Mouse (Mus musculus): ENCODE data around the gene Nom1. TPM values are rescaled to one million over a fixed set of nuclear protein-coding genes. Genes with fewer than 3 reads are reported as not detected.
A peak's percentile ranks its signal among the peaks of the same experiment; 100 is the strongest.
"Not testable (repeated sequence)": the region's sequence is repeated elsewhere in the genome, so short reads cannot be mapped to it uniquely, and the experiment has no call there.

Gene Nom1
- polyA plus RNA-seq (2016; fragmentation: Nextera tagmentation; extraction: Ambion mirVana) = 23.5 and 24.4 TPM in 2 replicates

GRCm38 (mm10) chr5:29434228-29434871 is at the start of gene Nom1:
Gene Nom1 (plus strand): TSS chr5:29434664.
- Histone ChIP-seq H3K27ac (peak within 1 kb of the TSS; percentile 67), H3K9me3 (replicated peaks) (no peaks in the 10 kb centered on the region), H3K9ac (peak within 1 kb of the TSS; percentile 89), H3K36me3 (peaks cover 25% of the 10 kb centered on the region), H3K4me3 (peak within 1 kb of the TSS; percentile 96), H3K4me2 (replicated peaks) (peak within 1 kb of the TSS; percentile 99), H3K4me1 (peaks cover 20% of the 10 kb centered on the region), H3K27me3 (peaks cover 11% of the 10 kb centered on the region)
- WGBS = 5% methylated on average over 29 of the region's 29 CpGs
- ATAC-seq (ENCODE audit: low FRiP score) = peak; percentile 98

DNA sequence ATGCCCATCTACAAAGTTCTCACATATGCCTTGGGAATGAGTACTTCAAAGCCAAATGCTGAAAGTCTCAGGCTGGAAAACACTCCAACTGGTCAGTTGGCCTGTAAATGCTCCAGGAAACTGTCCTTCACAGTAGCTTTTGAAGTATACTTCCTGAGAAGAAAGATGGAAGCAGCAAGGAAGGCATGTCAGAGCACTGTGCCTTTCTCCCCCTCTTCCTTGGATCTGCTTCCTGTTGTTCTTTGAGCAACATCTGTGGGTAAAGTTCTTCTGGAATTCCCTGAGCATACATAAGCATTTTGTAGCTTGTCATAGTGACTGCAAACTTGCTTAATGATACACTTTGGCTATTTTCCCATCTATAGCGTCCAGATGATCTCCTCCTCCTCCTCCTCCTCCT is 46.9 kb upstream of the Nom1 start:
- Histone ChIP-seq H3K9me3 (replicated peaks) (no peaks in the 10 kb centered on the region), H3K4me3 (no peak overlapping the region), H3K9ac (no peak overlapping the region), H3K4me1 (no peaks in the 10 kb centered on the region), H3K27ac (no peak overlapping the region), H3K36me3 (no peaks in the 10 kb centered on the region), H3K27me3 (peaks cover 12% of the 10 kb centered on the region), H3K4me2 (replicated peaks) (no peak overlapping the region)
- no peak for ATAC-seq (ENCODE audit: low FRiP score)
- 71% methylated on average over 1 of the region's 1 CpGs for WGBS

- no peak overlapping the region for H3K9ac ChIP-seq
- ATAC-seq (ENCODE audit: low FRiP score) = no peak
- peaks cover 12% of the 10 kb centered on the region for H3K27me3 ChIP-seq
- H3K4me2 ChIP-seq (replicated peaks) = no peak overlapping the region
- 53% methylated on average over 7 of the region's 7 CpGs for WGBS
- H3K4me3 ChIP-seq = no peak overlapping the region
- no peaks in the 10 kb centered on the region for H3K4me1 ChIP-seq
- no peaks in the 10 kb centered on the region for H3K36me3 ChIP-seq
- H3K9me3 ChIP-seq (replicated peaks) = no peaks in the 10 kb centered on the region
- H3K27ac ChIP-seq = no peak overlapping the region
These were observed 46.1 kb upstream of the Nom1 start for GRCm38 (mm10) chr5:29388181-29388943.

DNA sequence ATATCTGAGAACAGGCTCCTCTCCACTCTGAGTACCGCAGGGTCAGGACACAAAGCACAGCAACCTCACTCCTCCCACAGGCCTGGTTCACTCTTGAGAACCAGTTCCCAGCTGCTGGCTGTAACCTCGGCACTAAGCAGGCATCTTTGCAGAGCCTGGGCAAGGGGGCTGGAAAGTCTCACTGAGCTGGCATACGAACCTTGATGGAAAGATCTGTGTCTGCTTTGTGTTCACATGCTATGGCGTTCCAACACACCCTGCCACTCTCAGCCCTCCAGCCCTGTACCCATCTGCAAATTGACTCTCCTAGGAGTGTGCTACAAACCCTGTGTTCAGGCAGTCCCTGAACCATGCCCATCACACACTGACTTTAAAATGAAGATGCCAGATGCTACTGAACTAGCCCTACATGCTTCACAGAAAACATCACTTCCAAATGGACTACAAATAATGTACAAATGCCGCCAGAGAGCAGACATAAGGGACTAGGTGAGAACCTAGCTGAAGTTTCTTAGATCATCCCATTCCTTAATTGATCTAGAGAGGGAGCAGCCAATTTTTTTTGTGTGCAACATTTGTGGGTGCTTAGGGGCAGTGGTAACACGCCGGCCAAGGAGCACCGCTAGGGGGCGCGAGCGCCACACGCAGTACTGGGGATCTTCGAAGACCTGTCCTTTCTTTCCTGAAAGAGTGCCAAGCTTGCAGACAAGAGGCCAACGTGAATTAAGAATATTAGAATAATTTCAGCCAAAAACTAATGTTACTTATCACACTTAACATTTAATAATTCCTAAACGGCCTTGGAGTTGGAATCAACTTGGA is 45.3 kb upstream of the Nom1 start:
- H3K36me3 ChIP-seq = no peaks in the 10 kb centered on the region
- no peak overlapping the region for H3K4me3 ChIP-seq
- peaks cover 12% of the 10 kb centered on the region for H3K27me3 ChIP-seq
- H3K9me3 ChIP-seq (replicated peaks) = no peaks in the 10 kb centered on the region
- WGBS = 22% methylated on average over 15 of the region's 15 CpGs
- no peak overlapping the region for H3K9ac ChIP-seq
- no peak for ATAC-seq (ENCODE audit: low FRiP score)
- H3K4me1 ChIP-seq = no peaks in the 10 kb centered on the region
- H3K27ac ChIP-seq = no peak overlapping the region
- no peak overlapping the region for H3K4me2 ChIP-seq (replicated peaks)

DNA sequence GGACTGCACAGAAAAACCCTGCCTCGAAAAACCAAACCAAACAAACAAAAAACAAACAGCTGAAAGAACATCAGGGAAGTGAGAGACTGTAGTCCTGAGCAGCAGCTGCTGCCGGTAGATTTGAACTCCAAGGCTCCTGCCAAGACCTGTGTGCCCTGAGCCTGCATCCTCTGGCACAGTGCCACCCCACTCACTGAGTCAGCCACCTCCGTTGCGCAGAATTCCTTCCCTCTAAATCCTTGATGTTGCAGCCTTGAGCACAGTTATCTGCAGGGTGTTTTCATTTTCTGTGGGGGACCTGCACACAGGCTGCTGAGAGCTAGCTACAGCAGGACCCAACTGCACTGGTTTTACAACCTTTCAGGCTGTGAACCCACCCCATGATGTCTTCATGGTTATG is 36.0 kb upstream of the Nom1 start:
- no peak overlapping the region for H3K4me3 ChIP-seq
- H3K27ac ChIP-seq = no peak overlapping the region
- 70% methylated on average over 4 of the region's 4 CpGs for WGBS
- H3K27me3 ChIP-seq = no peaks in the 10 kb centered on the region
- H3K4me1 ChIP-seq = no peaks in the 10 kb centered on the region
- H3K36me3 ChIP-seq = no peaks in the 10 kb centered on the region
- no peak overlapping the region for H3K4me2 ChIP-seq (replicated peaks)
- H3K9me3 ChIP-seq (replicated peaks) = 0 out of 2 replicates have a peak, but pooled peaks cover 4% of the 10 kb centered on the region
- H3K9ac ChIP-seq = no peak overlapping the region
- no peak for ATAC-seq (ENCODE audit: low FRiP score)

- Histone ChIP-seq H3K4me1 (no peaks in the 10 kb centered on the region), H3K9me3 (replicated peaks) (no peaks in the 10 kb centered on the region), H3K27me3 (no peaks in the 10 kb centered on the region), H3K4me3 (no peak overlapping the region), H3K27ac (no peak overlapping the region), H3K9ac (no peak overlapping the region), H3K4me2 (replicated peaks) (no peak overlapping the region), H3K36me3 (no peaks in the 10 kb centered on the region)
- ATAC-seq (ENCODE audit: low FRiP score) = no peak
These were observed 23.6 kb upstream of the Nom1 start for GRCm38 (mm10) chr5:29410854-29411253.

DNA sequence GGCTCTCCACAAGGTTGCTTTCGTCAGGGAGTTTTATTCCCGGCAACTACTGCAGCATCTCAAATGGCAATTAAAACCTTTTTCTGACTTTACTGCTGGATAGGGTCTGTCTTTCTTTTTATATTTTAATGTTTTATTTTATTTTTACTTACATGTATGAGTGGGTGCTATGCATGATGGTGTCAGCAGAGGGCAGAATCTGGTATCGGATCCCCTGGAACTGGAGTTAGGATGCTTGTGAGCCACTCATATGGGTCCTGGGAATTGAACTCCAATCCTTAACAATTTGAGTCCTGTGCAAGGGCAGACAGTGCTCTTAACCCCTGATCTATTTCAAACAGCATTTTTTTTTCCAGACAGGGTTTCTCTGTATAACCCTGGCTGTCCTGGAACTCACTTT is 21.4 kb upstream of the Nom1 start:
- Histone ChIP-seq H3K36me3 (no peaks in the 10 kb centered on the region), H3K27ac (no peak overlapping the region), H3K9me3 (replicated peaks) (no peaks in the 10 kb centered on the region), H3K4me2 (replicated peaks) (no peak overlapping the region), H3K4me3 (no peak overlapping the region), H3K9ac (no peak overlapping the region), H3K4me1 (no peaks in the 10 kb centered on the region), H3K27me3 (no peaks in the 10 kb centered on the region)
- no peak for ATAC-seq (ENCODE audit: low FRiP score)
- 84% methylated on average over 3 of the region's 3 CpGs for WGBS

DNA sequence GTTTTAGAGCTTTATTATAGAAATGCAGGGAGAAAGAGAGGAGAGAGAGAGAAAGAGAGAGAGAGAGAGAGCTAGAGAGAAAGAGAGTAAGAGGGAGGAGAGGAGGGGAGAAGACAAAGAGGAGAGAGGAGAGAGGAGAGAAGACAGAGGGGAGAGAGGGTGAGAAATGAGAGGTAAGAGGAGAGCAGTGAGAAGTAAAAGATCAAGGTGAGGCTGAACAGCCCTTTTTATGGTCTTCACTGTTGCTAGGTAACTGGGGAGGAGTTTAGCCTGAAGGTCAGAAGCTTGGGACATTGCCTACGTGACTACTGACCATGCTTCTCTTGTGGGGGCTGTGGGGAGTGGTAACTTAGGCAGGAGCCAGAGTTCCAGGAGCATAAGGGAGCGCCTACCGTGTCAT is 11.1 kb upstream of the Nom1 start:
- not testable (repeated sequence) for H3K36me3 ChIP-seq; H3K27ac ChIP-seq; H3K27me3 ChIP-seq; H3K4me2 ChIP-seq (replicated peaks); H3K4me3 ChIP-seq; H3K4me1 ChIP-seq; ATAC-seq (ENCODE audit: low FRiP score); H3K9me3 ChIP-seq (replicated peaks); H3K9ac ChIP-seq
- 53% methylated on average over 3 of the region's 3 CpGs for WGBS

DNA sequence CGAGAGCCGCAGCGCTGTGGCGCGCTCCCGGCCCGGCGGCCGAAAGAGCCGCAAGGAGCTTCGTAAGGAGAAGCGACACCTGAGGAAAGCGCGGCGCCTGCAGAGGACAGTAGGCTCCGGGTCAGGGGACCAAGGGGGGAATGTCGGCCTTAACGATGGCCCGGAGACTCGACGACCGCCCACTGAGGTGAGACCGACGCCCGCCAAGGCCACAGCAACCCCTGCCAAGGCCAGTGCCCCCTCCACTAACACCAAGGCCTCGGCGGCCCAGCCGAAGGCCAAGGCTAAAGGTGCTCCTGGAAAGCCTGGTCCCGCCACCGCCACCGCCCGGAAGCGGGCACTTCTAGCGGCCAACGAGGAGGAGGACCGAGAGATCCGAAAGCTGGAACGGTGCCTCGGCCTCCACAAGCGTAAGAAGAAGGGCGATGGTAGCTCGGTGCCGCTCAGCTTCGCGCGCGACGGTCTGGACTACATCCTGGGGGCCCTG is 451 bp downstream of the Nom1 start:
- peak overlapping the region; percentile 67 for H3K27ac ChIP-seq
- H3K9me3 ChIP-seq (replicated peaks) = no peaks in the 10 kb centered on the region
- WGBS = under 1% methylated on average over 48 of the region's 48 CpGs

GRCm38 (mm10) chr5:29435491-29435890 is 1.0 kb downstream of the Nom1 start:
- peak overlapping the region; percentile 99 for H3K4me2 ChIP-seq (replicated peaks)
- peaks cover 37% of the 10 kb centered on the region for H3K36me3 ChIP-seq
- H3K27me3 ChIP-seq = peaks cover 10% of the 10 kb centered on the region
- peak overlapping the region; percentile 96 for H3K4me3 ChIP-seq
- H3K9ac ChIP-seq = peak overlapping the region; percentile 89
- H3K4me1 ChIP-seq = peaks cover 20% of the 10 kb centered on the region
- H3K9me3 ChIP-seq (replicated peaks) = no peaks in the 10 kb centered on the region
- ATAC-seq (ENCODE audit: low FRiP score) = no peak
- H3K27ac ChIP-seq = no peak overlapping the region
- WGBS = 54% methylated on average over 8 of the region's 8 CpGs

More for the DNA sequence above, 451 bp downstream of the Nom1 start:
- Histone ChIP-seq H3K36me3 (peaks cover 31% of the 10 kb centered on the region), H3K27me3 (peaks cover 11% of the 10 kb centered on the region), H3K4me3 (peak overlapping the region; percentile 96), H3K4me2 (replicated peaks) (peak overlapping the region; percentile 99), H3K4me1 (peaks cover 20% of the 10 kb centered on the region), H3K9ac (peak overlapping the region; percentile 89)
- ATAC-seq (ENCODE audit: low FRiP score) = peak; percentile 87

DNA sequence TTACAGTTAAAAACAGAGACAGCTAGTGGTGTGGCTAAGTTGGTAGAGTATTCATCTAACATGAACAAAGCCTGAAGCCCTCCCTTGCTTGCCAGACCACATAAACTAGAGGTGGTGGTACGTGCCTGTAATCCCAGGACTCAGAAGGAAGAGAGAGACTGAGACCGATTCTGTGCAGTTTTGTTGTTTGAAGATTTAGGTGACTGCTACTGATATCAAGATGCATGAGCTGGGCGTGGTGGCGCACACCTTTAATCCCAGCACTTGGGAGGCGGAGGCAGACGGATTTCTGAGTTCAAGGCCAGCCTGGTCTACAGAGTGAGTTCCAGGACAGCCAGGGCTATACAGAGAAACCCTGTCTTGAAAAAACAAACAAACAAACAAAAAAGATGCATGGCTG is 2.3 kb downstream of the Nom1 start:
- H3K4me3 ChIP-seq; H3K9ac ChIP-seq; ATAC-seq (ENCODE audit: low FRiP score); H3K27me3 ChIP-seq; H3K9me3 ChIP-seq (replicated peaks); H3K27ac ChIP-seq: not testable (repeated sequence)
- Histone ChIP-seq H3K36me3 (peaks cover 49% of the 10 kb centered on the region), H3K4me2 (replicated peaks) (peak overlapping the region; percentile 99; the same call in 1 of the 2 replicates), H3K4me1 (peaks cover 20% of the 10 kb centered on the region)
- WGBS = 97% methylated on average over 6 of the region's 6 CpGs

- Histone ChIP-seq H3K27ac (no peak overlapping the region), H3K27me3 (no peaks in the 10 kb centered on the region), H3K4me1 (no peaks in the 10 kb centered on the region), H3K4me3 (no peak overlapping the region), H3K9me3 (replicated peaks) (no peaks in the 10 kb centered on the region), H3K9ac (no peak overlapping the region), H3K4me2 (replicated peaks) (no peak overlapping the region), H3K36me3 (peaks cover 91% of the 10 kb centered on the region)
- ATAC-seq (ENCODE audit: low FRiP score) = no peak
- 97% methylated on average over 2 of the region's 2 CpGs for WGBS
These were observed 10.8 kb downstream of the Nom1 start for GRCm38 (mm10) chr5:29445275-29445674.

Measured in hindbrain, embryonic 12.5 days (tissue).